Mouse (Mus musculus): Measurements from ENCODE around the gene 2010300C02Rik. TPM values are rescaled to one million over a fixed set of nuclear protein-coding genes. Genes with fewer than 3 reads are reported as not detected.
"Not testable (repeated sequence)": the region's sequence is repeated elsewhere in the genome, so short reads cannot be mapped to it uniquely, and the experiment has no call there.

2010300C02Rik gene
- polyA plus RNA-seq, 1 experiment: 14.5 TPM

- TF ChIP-seq CTCF (IDR thresholded peaks at IDR 0.05; ENCODE audit: insufficient read depth, low read length) (no peak), POLR2A (IDR thresholded peaks at IDR 0.05; ENCODE audit: borderline replicate concordance, extremely low read depth, low read depth, low read length) (no peak)
- Histone ChIP-seq H3K4me3 (replicated peaks; ENCODE audit: extremely low read depth, low read depth, low read length) (no peak overlapping the region), H3K4me1 (ENCODE audit: control insufficient read depth, insufficient read depth, low read length) (no peaks in the 10 kb centered on the region)
- no peak for DNase-seq
- WGBS: 87% methylated on average over 10 of the region's 10 CpGs
Measured at GRCm38 (mm10) chr1:37603206-37603605, 116.7 kb downstream of the 2010300C02Rik start.

DNA sequence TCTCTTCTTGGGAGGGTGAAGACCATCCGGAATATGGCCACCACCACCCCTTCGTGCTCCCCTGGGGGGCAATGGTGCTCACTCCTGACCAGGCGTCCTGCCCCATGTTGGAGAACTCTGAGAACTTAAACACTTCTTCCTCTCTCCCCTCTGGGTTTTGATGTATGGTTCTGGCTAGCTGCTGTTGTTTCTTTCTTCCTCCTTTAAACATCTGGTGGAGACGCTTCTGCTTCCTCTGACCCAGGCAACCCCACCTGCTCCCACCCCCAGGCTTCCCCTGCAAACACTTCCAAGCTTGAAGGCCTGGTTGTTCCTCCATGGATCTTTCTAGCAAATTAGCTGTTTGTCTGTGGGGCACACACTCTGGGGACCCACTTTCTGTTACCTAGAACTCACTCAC is 117.6 kb downstream of the 2010300C02Rik start:
- Histone ChIP-seq H3K4me1 (ENCODE audit: control insufficient read depth, insufficient read depth, low read length) (no peaks in the 10 kb centered on the region), H3K4me3 (replicated peaks; ENCODE audit: extremely low read depth, low read depth, low read length) (no peak overlapping the region)
- TF ChIP-seq POLR2A (IDR thresholded peaks at IDR 0.05; ENCODE audit: borderline replicate concordance, extremely low read depth, low read depth, low read length) (no peak), CTCF (IDR thresholded peaks at IDR 0.05; ENCODE audit: insufficient read depth, low read length) (no peak)
- no peak for DNase-seq
- 79% methylated on average over 4 of the region's 4 CpGs for WGBS

DNA sequence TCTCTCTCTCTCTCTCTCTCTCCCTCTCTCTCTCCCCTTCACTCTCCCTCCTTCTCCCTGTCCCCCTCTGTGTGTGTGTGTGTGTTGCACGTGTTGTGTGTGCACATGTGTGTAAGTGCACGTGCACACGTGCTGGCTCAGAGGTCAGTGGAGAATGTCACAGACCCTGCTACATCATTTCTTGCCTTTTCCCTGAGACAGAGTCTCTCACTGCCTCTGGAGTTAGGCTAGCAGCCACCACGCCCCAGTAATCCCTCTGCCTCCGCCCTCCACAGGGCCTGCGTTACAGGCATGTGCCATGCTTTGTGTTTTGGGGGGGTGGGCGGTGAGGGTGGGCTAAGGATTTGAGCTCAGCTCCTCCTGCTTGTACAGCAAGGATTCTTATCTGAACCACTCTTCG is 118.4 kb downstream of the 2010300C02Rik start:
- TF ChIP-seq CTCF (IDR thresholded peaks at IDR 0.05; ENCODE audit: insufficient read depth, low read length): no peak
- no peak for TF ChIP-seq POLR2A (IDR thresholded peaks at IDR 0.05; ENCODE audit: borderline replicate concordance, extremely low read depth, low read depth, low read length)
- WGBS: 81% methylated on average over 8 of the region's 8 CpGs
- Histone ChIP-seq H3K4me3 (replicated peaks; ENCODE audit: extremely low read depth, low read depth, low read length) (no peak overlapping the region), H3K4me1 (ENCODE audit: control insufficient read depth, insufficient read depth, low read length) (no peaks in the 10 kb centered on the region)
- no peak for DNase-seq

DNA sequence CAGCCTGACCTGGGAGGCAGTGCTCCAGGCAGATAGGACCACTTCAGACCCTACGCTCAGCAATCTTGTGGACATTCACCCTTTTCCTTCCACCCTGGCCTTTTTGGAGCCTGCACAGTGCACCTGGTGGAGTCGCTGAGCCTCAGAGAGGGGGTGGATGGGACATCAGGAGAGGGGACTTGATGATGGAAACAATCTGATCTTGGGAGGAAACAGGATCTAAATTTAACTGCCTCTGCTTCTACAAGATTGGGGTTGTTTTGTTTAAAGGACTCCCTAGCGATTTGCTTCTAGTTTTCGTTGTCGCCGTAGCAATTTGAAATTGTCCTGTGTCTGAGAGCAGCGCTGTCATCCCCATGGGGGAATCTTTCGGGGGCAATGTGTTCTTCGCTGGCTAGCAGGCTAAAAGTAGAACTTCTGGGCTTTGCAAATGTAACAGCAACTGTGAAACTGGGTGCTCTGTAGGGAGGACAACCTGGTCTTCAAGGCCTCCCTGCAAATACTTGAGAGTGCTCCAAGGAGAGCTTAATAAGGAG is 119.2 kb downstream of the 2010300C02Rik start:
- H3K4me1 ChIP-seq (ENCODE audit: control insufficient read depth, insufficient read depth, low read length): no peaks in the 10 kb centered on the region
- no peak for DNase-seq
- no peak for TF ChIP-seq POLR2A (IDR thresholded peaks at IDR 0.05; ENCODE audit: borderline replicate concordance, extremely low read depth, low read depth, low read length)
- no peak for TF ChIP-seq CTCF (IDR thresholded peaks at IDR 0.05; ENCODE audit: insufficient read depth, low read length)
- 58% methylated on average over 9 of the region's 9 CpGs for WGBS
- no peak overlapping the region for H3K4me3 ChIP-seq (replicated peaks; ENCODE audit: extremely low read depth, low read depth, low read length)

GRCm38 (mm10) chr1:37598986-37599385 is 120.9 kb downstream of the 2010300C02Rik start:
- 58% methylated on average over 5 of the region's 5 CpGs for WGBS

GRCm38 (mm10) chr1:37594812-37595211 is 125.1 kb downstream of the 2010300C02Rik start:
- H3K4me1 ChIP-seq (ENCODE audit: control insufficient read depth, insufficient read depth, low read length); DNase-seq; H3K4me3 ChIP-seq (replicated peaks; ENCODE audit: extremely low read depth, low read depth, low read length): not testable (repeated sequence)
- WGBS: 63% methylated on average over 3 of the region's 3 CpGs

More at GRCm38 (mm10) chr1:37598986-37599385, 120.9 kb downstream of the 2010300C02Rik start:
- Histone ChIP-seq H3K4me1 (ENCODE audit: control insufficient read depth, insufficient read depth, low read length) (no peaks in the 10 kb centered on the region), H3K4me3 (replicated peaks; ENCODE audit: extremely low read depth, low read depth, low read length) (no peak overlapping the region)
- DNase-seq: no peak
- no peak for TF ChIP-seq POLR2A (IDR thresholded peaks at IDR 0.05; ENCODE audit: borderline replicate concordance, extremely low read depth, low read depth, low read length)
- no peak for TF ChIP-seq CTCF (IDR thresholded peaks at IDR 0.05; ENCODE audit: insufficient read depth, low read length)

GRCm38 (mm10) chr1:37585809-37586480 is 133.9 kb downstream of the 2010300C02Rik start:
- DNase-seq: peak; percentile 13
- WGBS: 53% methylated on average over 13 of the region's 13 CpGs
- TF ChIP-seq CTCF (IDR thresholded peaks at IDR 0.05; ENCODE audit: insufficient read depth, low read length) (no peak), POLR2A (IDR thresholded peaks at IDR 0.05; ENCODE audit: borderline replicate concordance, extremely low read depth, low read depth, low read length) (no peak)
- Histone ChIP-seq H3K4me1 (ENCODE audit: control insufficient read depth, insufficient read depth, low read length) (peaks cover 4% of the 10 kb centered on the region), H3K4me3 (replicated peaks; ENCODE audit: extremely low read depth, low read depth, low read length) (no peak overlapping the region)

DNA sequence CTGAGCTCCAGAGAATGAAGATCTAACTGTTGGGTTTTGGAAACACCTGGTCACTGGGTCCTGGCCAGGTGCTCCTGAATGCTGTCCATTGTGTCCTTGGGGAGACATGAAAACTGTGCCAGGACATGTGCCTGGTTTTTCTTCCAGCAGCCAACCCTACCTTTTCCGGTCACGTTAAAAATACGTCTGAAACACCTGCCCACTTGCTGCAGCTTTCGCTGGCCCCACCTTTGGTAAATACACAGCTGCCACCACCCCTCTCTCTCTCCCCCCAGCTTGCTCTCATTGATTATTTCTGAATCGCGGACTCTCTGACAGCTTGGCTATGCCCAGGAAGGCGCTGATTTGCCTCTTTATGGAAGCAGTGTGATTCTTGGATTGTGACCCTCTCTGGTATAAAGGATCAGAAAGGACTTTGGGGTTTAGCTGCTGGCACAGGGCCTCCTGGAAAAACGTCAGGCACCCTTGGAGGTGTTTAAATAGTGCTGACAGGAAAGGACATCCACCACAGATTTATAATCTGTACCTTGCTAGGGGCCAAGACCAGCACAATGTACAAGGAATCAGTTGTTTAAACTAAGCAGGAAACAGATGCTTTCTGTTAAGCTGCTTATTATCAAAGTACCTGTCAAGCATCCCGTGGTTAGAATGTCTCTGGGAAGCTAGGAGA is 136.0 kb downstream of the 2010300C02Rik start:
- 42% methylated on average over 9 of the region's 9 CpGs for WGBS
- no peak for DNase-seq
- Histone ChIP-seq H3K4me3 (replicated peaks; ENCODE audit: extremely low read depth, low read depth, low read length) (no peak overlapping the region), H3K4me1 (ENCODE audit: control insufficient read depth, insufficient read depth, low read length) (peaks cover 4% of the 10 kb centered on the region)
- no peak for TF ChIP-seq CTCF (IDR thresholded peaks at IDR 0.05; ENCODE audit: insufficient read depth, low read length)
- TF ChIP-seq POLR2A (IDR thresholded peaks at IDR 0.05; ENCODE audit: borderline replicate concordance, extremely low read depth, low read depth, low read length): no peak

- no peak for DNase-seq
- TF ChIP-seq CTCF (IDR thresholded peaks at IDR 0.05; ENCODE audit: insufficient read depth, low read length) (no peak), POLR2A (IDR thresholded peaks at IDR 0.05; ENCODE audit: borderline replicate concordance, extremely low read depth, low read depth, low read length) (no peak)
- H3K4me3 ChIP-seq (replicated peaks; ENCODE audit: extremely low read depth, low read depth, low read length): no peak overlapping the region
Measured at GRCm38 (mm10) chr1:37583167-37583566, 136.7 kb downstream of the 2010300C02Rik start.

DNA sequence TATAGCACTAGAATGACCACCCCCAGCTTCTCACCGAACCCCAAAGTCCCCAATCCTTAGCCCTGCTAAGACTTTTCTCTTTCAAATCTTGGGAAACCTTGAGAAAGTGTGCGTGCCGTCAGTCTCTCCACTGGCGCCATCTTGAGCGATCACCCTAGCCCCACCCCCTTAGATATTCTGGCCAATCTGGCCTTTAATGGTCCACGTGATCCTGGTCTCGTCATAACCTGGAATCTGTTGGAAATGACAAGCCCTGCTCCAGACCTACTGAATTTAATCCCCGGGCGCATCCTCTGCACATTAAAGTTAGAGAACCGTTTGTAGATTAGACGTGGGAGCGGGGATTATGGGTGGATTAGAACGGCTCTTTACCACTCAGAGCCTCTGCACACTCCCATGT is 140.2 kb downstream of the 2010300C02Rik start:
- Histone ChIP-seq H3K4me3 (replicated peaks; ENCODE audit: extremely low read depth, low read depth, low read length) (no peak overlapping the region), H3K4me1 (ENCODE audit: control insufficient read depth, insufficient read depth, low read length) (no peaks in the 10 kb centered on the region)
- 93% methylated on average over 13 of the region's 13 CpGs for WGBS
- no peak for DNase-seq
- TF ChIP-seq CTCF (IDR thresholded peaks at IDR 0.05; ENCODE audit: insufficient read depth, low read length) (no peak), POLR2A (IDR thresholded peaks at IDR 0.05; ENCODE audit: borderline replicate concordance, extremely low read depth, low read depth, low read length) (no peak)

More at GRCm38 (mm10) chr1:37583167-37583566, 136.7 kb downstream of the 2010300C02Rik start:
- peaks cover 4% of the 10 kb centered on the region for H3K4me1 ChIP-seq (ENCODE audit: control insufficient read depth, insufficient read depth, low read length)
- 83% methylated on average over 8 of the region's 8 CpGs for WGBS

Data from lung, adult 2 months (tissue).